Mouse (Mus musculus) telencephalon, adult 2 months (tissue): Measurements from ENCODE around the gene Mgst3.

Source experiments
- DNase-seq: peaks from one replicate; pipeline ENCODE4 v3.0.0-alpha.2; 2011; ENCODE audit warnings: low read depth, low spot score

Mgst3 gene

GRCm38 (mm10) chr1:167393683-167394492 is at the start of gene Mgst3:
Gene Mgst3 (minus strand): TSS chr1:167393841.
- peak; percentile 95 for DNase-seq

DNA sequence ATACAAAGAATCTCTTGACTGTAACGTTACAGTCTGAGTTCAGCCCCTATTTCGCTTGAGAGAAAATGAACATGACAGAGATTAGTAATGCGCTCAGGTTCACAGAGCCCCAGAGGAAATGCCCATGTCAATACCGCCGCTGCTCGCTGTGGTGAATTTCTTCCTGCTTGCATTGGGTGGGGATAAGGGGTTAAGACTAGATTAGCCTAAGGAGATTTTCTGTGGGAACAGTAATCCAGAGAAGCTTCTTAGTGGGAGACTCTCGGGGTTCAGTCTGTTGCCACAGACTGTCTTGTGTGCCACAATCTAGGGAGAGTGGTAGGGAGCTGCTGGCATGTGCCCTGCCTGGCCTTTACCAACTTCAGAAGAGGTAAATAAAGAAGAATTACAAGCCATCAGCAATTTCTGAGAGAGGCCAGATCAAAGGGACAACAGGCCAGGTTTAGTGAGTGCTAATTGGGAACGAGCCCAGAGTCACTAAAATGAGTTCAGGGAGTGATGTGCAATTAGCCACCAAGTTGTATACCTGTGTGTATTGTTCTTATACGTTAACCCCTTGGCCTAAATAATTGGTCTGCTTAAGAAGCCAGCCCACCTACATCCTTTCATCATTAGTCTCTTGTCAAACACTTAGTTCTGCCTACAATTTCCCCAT is 44.7 kb upstream of the Mgst3 start:
- no peak for DNase-seq

- peak; percentile 17 for DNase-seq
Observed at GRCm38 (mm10) chr1:167437091-167437490, 43.5 kb upstream of the Mgst3 start.

DNA sequence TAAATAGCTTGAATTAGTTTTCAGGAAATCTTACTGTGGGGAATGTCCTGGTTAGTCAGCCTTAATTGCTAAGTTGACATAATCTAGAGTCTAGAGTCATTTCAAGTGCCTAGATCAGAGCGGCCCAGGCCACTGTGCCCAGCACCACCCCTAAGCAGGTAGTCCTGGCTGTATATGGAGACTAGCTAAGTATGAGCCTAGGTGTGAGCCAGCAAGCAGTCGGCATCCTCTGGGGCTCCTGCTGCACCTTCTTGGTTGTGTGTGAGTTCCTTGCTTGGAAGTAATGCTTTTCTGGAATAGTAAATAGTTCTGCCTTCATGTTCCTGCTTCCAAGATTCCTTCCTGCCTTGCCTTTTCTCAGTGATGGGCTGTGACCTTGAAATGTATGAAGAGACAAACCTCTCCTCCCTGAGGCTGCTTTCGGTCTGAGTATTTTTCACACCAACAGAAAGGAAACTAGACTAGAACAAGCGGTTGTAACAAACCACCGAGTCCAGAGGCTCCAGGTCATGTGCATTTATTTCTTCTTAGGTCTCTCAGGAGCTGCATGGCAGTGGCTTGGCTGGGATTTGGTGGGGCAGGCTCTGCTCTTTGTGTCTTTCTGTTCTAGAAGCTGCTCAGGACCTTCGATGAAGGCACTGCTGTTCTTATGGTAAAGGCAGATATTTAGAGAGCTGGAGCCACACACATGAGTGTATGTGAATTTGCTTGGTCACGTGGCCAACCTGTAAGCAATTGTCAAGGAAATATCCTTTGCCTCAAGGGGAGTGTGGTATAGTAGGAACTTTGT is 42.7 kb upstream of the Mgst3 start:
- DNase-seq: no peak

DNA sequence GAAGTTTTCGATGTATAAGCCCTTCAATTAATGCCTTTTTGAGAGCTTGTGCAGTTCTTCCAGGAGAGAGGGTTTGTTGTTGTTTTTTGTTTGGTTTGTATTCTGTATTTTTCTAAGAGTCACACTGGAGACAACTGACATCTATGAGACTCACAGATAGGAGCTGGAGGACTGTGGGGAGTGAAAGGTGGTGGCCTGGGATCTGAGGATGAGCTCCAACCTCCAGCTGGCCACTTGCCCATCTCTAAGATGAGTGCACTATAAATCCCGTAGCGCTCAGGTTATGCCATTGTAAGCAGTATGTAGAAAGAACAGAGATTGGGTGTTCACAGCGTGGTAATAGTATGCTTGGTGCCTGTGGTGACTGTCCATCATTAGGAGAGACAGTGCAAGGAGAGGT is 41.3 kb upstream of the Mgst3 start:
- DNase-seq: no peak

DNA sequence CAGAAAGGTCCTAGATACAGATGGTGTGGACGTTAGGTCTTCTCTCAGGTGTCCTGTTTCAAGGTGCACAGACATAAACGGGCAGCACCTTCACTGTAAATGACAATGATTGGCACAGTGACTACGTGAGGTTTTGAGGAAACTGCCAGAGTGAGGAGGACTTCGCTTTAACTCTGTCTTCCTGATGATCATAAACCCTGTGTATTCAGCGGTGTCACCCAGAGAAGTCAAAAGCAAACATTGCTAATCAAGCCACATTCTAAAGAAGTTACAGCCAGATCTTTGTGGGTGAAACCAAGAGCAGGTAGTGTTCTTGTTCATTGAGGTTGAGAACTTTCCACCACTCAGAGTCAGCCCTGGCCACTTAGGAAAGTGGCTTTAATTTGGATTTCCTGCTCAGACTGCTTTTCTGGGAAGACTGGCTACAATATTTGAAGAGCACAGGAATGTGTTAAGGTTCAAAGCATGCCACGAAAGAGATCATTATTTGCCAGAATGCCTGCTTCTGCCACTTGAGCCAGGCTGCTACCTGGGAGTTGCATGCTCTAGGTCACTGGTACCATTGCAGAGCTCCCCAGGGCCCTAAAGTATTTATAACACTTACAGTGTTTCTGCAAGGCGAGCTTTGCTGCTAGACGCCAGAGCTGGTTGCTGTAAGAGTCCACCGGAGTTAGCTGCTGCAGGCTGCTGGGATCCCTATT is 37.5 kb upstream of the Mgst3 start:
- DNase-seq: no peak

DNA sequence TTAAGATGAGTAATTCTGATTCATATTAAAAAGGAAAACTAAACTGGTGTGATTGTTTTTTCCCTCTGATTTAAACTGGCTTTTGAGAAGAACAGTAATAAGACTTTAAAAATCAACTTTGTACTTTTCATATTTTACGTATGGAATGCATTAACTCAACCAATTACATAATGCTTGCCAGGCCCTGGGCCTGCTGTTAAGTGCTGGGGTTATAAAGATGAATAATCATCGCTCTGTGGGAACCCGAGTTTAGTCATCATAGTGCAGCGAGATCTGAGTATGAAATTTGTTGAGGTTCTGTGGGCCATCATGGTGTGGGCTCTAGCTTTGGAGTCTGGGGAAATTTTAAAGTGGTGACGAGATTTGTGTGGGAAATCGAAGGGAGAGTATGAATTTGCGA is 33.0 kb upstream of the Mgst3 start:
- no peak for DNase-seq

GRCm38 (mm10) chr1:167425572-167425971 is 31.9 kb upstream of the Mgst3 start:
- no peak for DNase-seq

- DNase-seq: no peak
Observed at GRCm38 (mm10) chr1:167422501-167423240, 29.0 kb upstream of the Mgst3 start.

DNA sequence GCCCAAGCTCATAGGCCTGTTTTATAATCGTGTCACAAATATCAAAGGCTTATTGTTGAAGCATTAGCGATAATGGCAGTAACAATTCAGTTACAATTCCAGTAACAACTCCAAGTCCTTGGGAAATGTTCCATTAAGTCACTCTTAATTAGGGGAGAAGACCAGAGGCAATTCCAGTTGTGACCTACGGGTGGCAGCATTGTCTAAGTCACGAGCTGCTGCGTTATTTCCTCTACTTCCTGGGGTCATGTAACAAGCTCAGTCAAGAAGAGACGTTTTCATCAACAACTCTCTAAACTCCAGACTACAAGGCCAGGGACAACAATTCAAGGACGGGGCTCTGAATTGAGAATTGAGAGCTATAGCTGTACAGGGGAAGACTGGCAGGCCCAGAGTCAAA is 21.2 kb upstream of the Mgst3 start:
- DNase-seq: peak; percentile 42

GRCm38 (mm10) chr1:167411991-167412715 is 18.5 kb upstream of the Mgst3 start:
- no peak for DNase-seq

DNA sequence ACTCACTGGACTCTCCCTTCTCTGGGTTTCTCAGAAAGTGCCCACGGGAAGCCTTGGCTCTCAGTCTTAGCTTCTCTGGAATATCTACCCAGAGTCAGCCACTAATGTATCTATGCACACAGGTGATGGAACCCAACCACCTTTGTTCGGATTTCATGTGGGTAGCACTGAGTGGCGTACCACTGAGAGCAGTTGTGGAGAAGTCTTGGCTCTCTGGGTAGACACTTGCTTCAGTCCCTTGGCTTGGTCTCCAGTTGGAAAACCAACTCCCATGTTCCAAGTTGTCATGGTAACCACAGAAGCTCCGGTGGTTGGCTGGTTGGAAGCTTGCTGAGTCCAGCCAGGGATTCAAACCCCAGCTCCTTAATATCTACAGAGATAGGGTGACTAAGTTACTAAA is 16.0 kb upstream of the Mgst3 start:
- no peak for DNase-seq

GRCm38 (mm10) chr1:167405237-167405636 is 11.6 kb upstream of the Mgst3 start:
- DNase-seq: no peak

GRCm38 (mm10) chr1:167393281-167393680 is 360 bp downstream of the Mgst3 start:
- DNase-seq: peak; percentile 12

GRCm38 (mm10) chr1:167392687-167393086 is 954 bp downstream of the Mgst3 start:
- peak; percentile 23 for DNase-seq

DNA sequence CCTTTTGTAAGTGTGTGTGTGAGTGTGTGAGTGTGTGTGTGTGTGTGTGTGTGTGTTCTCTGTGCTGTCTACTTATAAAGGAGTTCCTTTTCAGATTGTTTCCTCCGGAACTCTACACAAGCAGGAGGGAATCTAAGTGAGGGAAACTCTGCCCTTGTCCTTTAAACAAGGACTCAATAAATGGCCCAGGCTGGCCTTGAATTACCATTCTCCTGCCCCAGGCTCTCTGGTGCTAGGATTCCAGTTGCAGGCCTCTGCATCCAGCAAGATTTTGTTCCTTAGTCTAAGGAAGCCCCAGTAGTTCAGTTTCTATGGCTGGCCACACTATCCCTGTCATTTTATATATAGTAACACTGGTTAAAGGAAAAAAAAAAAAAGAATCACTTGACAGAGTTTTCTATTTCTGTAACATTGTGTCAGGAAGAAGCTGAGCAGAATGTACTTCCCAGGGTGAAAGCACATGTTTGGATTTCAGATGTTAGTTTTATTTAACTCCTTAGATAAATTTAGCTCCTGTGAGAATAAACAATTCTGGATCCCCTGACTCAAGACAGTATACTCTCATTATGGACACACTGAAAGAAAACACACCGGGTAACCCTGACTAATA is 1.5 kb downstream of the Mgst3 start:
- peak; percentile 42 for DNase-seq

DNA sequence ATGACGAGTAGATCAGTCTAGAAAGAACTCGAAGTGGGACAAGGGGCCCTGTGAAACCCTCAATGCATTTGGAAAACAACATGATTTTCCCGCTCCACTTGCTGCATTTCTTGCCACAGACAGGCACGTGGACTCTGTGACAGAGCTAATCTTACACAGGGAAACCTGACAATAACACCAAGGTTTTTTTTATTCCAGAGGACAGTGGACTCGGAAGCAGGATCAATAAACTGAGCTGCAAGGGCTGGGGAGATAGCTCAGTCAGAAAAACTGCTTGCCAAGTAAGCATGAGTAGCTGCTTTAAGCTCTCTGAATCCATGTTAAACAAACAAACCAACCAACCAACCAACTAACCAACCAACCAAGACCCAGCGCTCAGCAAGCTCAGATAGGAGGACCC is 2.4 kb downstream of the Mgst3 start:
- no peak for DNase-seq

- DNase-seq: no peak
Observed at GRCm38 (mm10) chr1:167390381-167390780, 3.3 kb downstream of the Mgst3 start.

DNA sequence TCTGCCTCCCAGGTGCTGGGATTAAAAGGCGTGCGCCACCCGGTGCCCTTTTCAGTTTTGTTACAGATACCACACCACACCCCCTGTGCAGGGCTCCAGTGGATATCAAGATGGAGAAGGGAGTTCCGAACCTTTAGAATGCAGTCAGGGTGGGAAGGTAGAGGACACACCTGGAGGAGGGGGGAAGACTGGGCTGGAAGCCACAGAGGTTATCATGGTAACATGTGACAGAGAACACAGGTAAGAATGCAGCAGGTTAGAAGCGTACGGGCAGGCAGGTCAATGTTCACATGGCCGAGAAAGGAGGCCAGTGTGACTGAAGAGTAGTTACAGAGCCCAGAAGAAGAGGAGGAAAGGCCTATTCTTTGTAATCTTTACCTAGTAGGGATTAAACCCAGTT is 4.1 kb downstream of the Mgst3 start:
- DNase-seq: no peak

GRCm38 (mm10) chr1:167388571-167388970 is 5.1 kb downstream of the Mgst3 start:
- no peak for DNase-seq
